Mouse (Mus musculus) thymus, adult 2 months (tissue): ENCODE data around the gene Gnb1l. TPM values are rescaled to one million over a fixed set of nuclear protein-coding genes. Genes with fewer than 3 reads are reported as not detected.

Source experiments
- DNase-seq: peaks from one replicate; pipeline ENCODE4 v3.0.0; 2021
- H3K27ac ChIP-seq: fragments of 200-500 bp; 2 replicates; pipeline ENCODE4 v1.5.1; 2012; ENCODE audit warnings: low read length, control low read depth; ENCODE audit not compliant: control insufficient read depth, insufficient read depth
- H3K27me3 ChIP-seq: fragments of 200-500 bp; 2 replicates; pipeline ENCODE4 v1.6.1; 2012; ENCODE audit warnings: mild to moderate bottlenecking, low read length, moderate library complexity, mixed read lengths; ENCODE audit not compliant: control insufficient read depth, insufficient read depth
- H3K36me3 ChIP-seq: fragments of 200-500 bp; 2 replicates; pipeline ENCODE4 v1.6.1; 2012; ENCODE audit warnings: mild to moderate bottlenecking, low read length, moderate library complexity; ENCODE audit not compliant: control insufficient read depth, insufficient read depth
- H3K4me1 ChIP-seq: fragments of 200-500 bp; replicated peaks from 2 replicates; pipeline ENCODE4 v1.6.1; 2012; ENCODE audit warnings: low read length; ENCODE audit not compliant: control insufficient read depth, insufficient read depth
- H3K4me3 ChIP-seq: fragments of 200-500 bp; 2 replicates; pipeline ENCODE4 v1.5.1; 2012; ENCODE audit warnings: mild to moderate bottlenecking, low read length, control low read depth, moderate library complexity; ENCODE audit not compliant: control insufficient read depth, insufficient read depth
- CTCF ChIP-seq: fragments of 200-500 bp; IDR thresholded peaks from 2 replicates; pipeline ENCODE4 v1.5.1; 2012; ENCODE audit warnings: mild to moderate bottlenecking, control low read depth, low read length, moderate library complexity, borderline replicate concordance; ENCODE audit not compliant: control insufficient read depth, poor library complexity, insufficient read depth; ENCODE audit errors: extremely low read depth
- POLR2A ChIP-seq: fragments of 200-500 bp; IDR thresholded peaks from 2 replicates; pipeline ENCODE4 v1.6.1; 2012; ENCODE audit warnings: mild to moderate bottlenecking, low read length, control low read depth, moderate library complexity; ENCODE audit not compliant: control insufficient read depth, poor library complexity, insufficient read depth; ENCODE audit errors: extremely low read depth
- WGBS: fragments of 180-500 bp; shearing (Covaris S2); methylation state at CpG from one replicate; pipeline ENCODE4 v1.1.7; 2018; 5-methylcytosine and 5-hydroxymethylcytosine counted together
- polyA plus RNA-seq: library from polyadenylated mRNA; depleted of rRNA; stranded (reverse); fragments of >200 nt; gene quantifications from 2 replicates; pipeline ENCODE4 v1.2.3, GENCODE M21; 2012

The Gnb1l gene
- polyA plus RNA-seq, 1 experiment: 48.9 TPM

GRCm38 (mm10) chr16:18479667-18480066 is 18.8 kb upstream of the Gnb1l start:
- H3K36me3 ChIP-seq: no peaks in the 10 kb centered on the region
- peaks cover 11% of the 10 kb centered on the region for H3K4me1 ChIP-seq
- no peak overlapping the region for H3K27ac ChIP-seq
- H3K27me3 ChIP-seq: no peaks in the 10 kb centered on the region
- no peak overlapping the region for H3K4me3 ChIP-seq
- 90% methylated on average over 7 of the region's 7 CpGs for WGBS
- no peak for DNase-seq
- no peak for TF ChIP-seq POLR2A
- no peak for TF ChIP-seq CTCF

GRCm38 (mm10) chr16:18480933-18481485 is 17.5 kb upstream of the Gnb1l start:
- Histone ChIP-seq H3K4me3 (no peak overlapping the region), H3K27ac (no peak overlapping the region), H3K4me1 (peaks cover 6% of the 10 kb centered on the region; the same call in 1 of the 2 replicates), H3K27me3 (no peaks in the 10 kb centered on the region), H3K36me3 (no peaks in the 10 kb centered on the region)
- no peak for DNase-seq
- TF ChIP-seq CTCF (no peak), POLR2A (no peak)
- WGBS: 72% methylated on average over 4 of the region's 4 CpGs

GRCm38 (mm10) chr16:18482431-18482830 is 16.1 kb upstream of the Gnb1l start:
- Histone ChIP-seq H3K36me3 (no peaks in the 10 kb centered on the region), H3K4me3 (no peak overlapping the region), H3K4me1 (peaks cover 6% of the 10 kb centered on the region; the same call in 1 of the 2 replicates), H3K27me3 (no peaks in the 10 kb centered on the region), H3K27ac (no peak overlapping the region)
- 96% methylated on average over 3 of the region's 3 CpGs for WGBS
- DNase-seq: no peak
- TF ChIP-seq POLR2A (no peak), CTCF (no peak)

GRCm38 (mm10) chr16:18483839-18484238 is 14.7 kb upstream of the Gnb1l start:
- H3K27me3 ChIP-seq: no peaks in the 10 kb centered on the region
- no peak for TF ChIP-seq CTCF
- TF ChIP-seq POLR2A: no peak
- H3K27ac ChIP-seq: no peak overlapping the region
- no peak for DNase-seq
- H3K4me1 ChIP-seq: peaks cover 6% of the 10 kb centered on the region; the same call in 1 of the 2 replicates
- no peak overlapping the region for H3K4me3 ChIP-seq
- H3K36me3 ChIP-seq: no peaks in the 10 kb centered on the region
- 92% methylated on average over 5 of the region's 5 CpGs for WGBS

GRCm38 (mm10) chr16:18484386-18484785 is 14.1 kb upstream of the Gnb1l start:
- no peaks in the 10 kb centered on the region for H3K27me3 ChIP-seq
- no peak overlapping the region for H3K4me3 ChIP-seq
- H3K4me1 ChIP-seq: peaks cover 6% of the 10 kb centered on the region; the same call in 1 of the 2 replicates
- DNase-seq: no peak
- 86% methylated on average over 4 of the region's 4 CpGs for WGBS
- no peaks in the 10 kb centered on the region for H3K36me3 ChIP-seq
- no peak overlapping the region for H3K27ac ChIP-seq
- no peak for TF ChIP-seq CTCF
- TF ChIP-seq POLR2A: no peak

GRCm38 (mm10) chr16:18484794-18485435 is 13.6 kb upstream of the Gnb1l start:
- Histone ChIP-seq H3K4me3 (no peak overlapping the region), H3K27me3 (no peaks in the 10 kb centered on the region), H3K36me3 (no peaks in the 10 kb centered on the region), H3K27ac (no peak overlapping the region), H3K4me1 (0 out of 2 replicates have a peak, but pooled peaks cover 6% of the 10 kb centered on the region)
- WGBS: 91% methylated on average over 5 of the region's 5 CpGs
- DNase-seq: no peak
- TF ChIP-seq CTCF (no peak), POLR2A (no peak)

- no peak for DNase-seq
- TF ChIP-seq CTCF (no peak), POLR2A (no peak)
- Histone ChIP-seq H3K27me3 (no peaks in the 10 kb centered on the region), H3K4me3 (no peak overlapping the region), H3K27ac (no peak overlapping the region), H3K4me1 (no peaks in the 10 kb centered on the region), H3K36me3 (no peaks in the 10 kb centered on the region)
- 97% methylated on average over 2 of the region's 2 CpGs for WGBS
Measured at GRCm38 (mm10) chr16:18486126-18486525, 12.4 kb upstream of the Gnb1l start.
